Mouse (Mus musculus): Measurements from ENCODE around the gene Ubac2.

DNA sequence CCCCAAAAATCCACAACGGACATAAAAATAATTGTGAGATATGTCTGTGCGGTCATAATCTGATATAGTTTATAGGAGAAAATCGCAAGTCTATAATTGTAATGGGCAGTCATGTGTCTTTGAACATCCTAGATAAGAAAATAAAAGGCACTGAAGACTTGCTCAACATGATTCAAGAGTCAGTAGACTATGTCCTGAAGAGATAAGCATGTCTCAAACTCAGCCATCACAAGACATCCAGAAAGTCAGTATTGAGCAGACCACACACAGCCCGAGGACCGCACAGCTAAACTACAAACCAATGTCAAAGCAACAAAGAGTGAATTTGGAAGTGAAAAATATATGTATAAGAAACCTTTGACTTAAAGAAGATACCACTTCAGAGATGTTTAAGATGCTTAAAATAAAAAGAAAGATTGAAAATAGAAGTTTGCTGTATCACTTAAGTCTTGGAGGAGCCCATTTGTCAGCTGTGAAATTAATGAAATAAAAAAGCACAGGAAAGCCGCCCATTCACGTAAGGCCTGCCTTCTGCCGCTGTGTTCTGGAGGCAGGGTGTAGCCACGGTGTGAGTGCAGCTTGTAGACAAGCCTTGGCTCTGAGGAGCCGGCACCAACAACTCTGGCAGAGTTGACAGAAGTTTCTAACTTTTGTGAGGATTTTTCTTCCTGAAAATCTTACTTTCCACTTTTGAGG, 78.9 kb downstream of the Ubac2 start:
- no peak for TF ChIP-seq POLR2A (IDR thresholded peaks at IDR 0.05; ENCODE audit: borderline replicate concordance, low read depth, low read length)
- no peak for TF ChIP-seq CTCF (IDR thresholded peaks at IDR 0.05; ENCODE audit: low read depth, low read length)
